Mouse (Mus musculus) erythroblast, embryonic 14.5 days (primary cell): ENCODE data around the gene Epha4.

Experiments
- GATA1 ChIP-seq: IDR thresholded peaks from 2 replicates; pipeline ENCODE4 v1.6.1; 2012; ENCODE audit warnings: low read length, inconsistent platforms, mixed read lengths
- TAL1 ChIP-seq: IDR thresholded peaks from 3 replicates; pipeline ENCODE4 v1.6.1; 2012; ENCODE audit warnings: low read length, inconsistent platforms, mixed read lengths

- TF ChIP-seq GATA1 = no peak
- TF ChIP-seq TAL1 = no peak
Measured at GRCm38 (mm10) chr1:77556199-77556598, 41.3 kb upstream of the Epha4 start.
